10 mouse cellular contexts compared by ENCODE assay signal in the genomic region with DNA sequence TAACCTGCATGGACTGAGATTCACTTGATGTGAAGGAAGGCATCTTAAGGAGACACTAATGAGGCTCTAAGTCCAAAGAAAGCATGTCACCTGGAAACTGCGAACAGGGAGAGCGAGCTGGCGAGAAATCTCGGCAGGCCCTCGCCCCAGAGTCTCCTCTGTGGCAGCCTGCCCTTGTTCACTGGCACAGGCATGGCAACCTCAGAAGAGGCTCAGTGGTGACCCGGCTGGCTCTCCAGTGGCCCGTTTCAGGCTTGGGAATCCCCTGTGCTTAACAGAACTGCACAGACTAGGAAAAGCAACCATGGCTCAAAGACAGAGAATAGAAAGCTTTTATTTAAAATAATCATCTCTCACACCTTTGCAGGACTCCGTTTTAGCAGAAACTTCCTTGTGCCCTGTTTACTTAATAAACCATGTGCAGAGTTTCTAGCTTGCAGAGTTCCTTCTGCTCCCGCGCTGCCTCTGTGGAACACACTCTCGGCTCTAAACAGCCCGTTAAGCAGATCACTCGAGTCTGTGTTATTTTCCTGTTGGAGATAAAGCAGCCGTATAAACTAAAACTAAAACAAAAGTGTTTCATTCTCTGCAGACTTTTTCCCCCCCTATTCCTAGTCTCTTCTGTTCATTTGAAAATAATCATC.
DNase-seq lines count a peak whose midpoint lies in the region; ATAC-seq lines count a peak whose summit lies in the region.
"Had no signal": no experiment of that assay in that cellular context is flagged by ENCODE, and none has a peak within 500 bp of the region (broad histone marks: within the 10 kb centered on the region; RNA-seq: fewer than 3 reads in every experiment).

No protein-coding gene starts in this region.

- no peaks in the 10 kb centered on the region for H3K9me3 ChIP-seq in midbrain, embryonic 12.5 days
- H3K9me3 ChIP-seq in intestine, embryonic 16.5 days (ENCODE audit: control insufficient read depth, low read length): no peaks in the 10 kb centered on the region
- H3K9me3 ChIP-seq: liver, embryonic 13.5 days had no signal

- 0 out of 2 replicates have a peak overlapping the region, but pooled peaks have one; percentile 7 for H3K4me3 ChIP-seq in midbrain, embryonic 12.5 days
- no peak overlapping the region for H3K4me3 ChIP-seq in intestine, embryonic 16.5 days (ENCODE audit: low read length)
- H3K4me3 ChIP-seq: liver, embryonic 13.5 days had no signal

- ATAC-seq in midbrain, embryonic 12.5 days (ENCODE audit: low FRiP score, low read depth): peak; percentile 10; the same call in 1 of the 2 replicates
- ATAC-seq in intestine, embryonic 16.5 days: no peak
- ATAC-seq in inflammation-experienced regulatory T-cells, adult 6 months: no peak
- ATAC-seq: intestine, postnatal 0 days had no signal

- intact Hi-C loops in gastrocnemius, postnatal 36 days (cut with DNase I): no loop called here

- peaks cover 32% of the 10 kb centered on the region for H3K4me1 ChIP-seq in midbrain, embryonic 12.5 days
- no peaks in the 10 kb centered on the region for H3K4me1 ChIP-seq in intestine, embryonic 16.5 days (ENCODE audit: control insufficient read depth, insufficient read depth, low read length)
- H3K4me1 ChIP-seq: liver, embryonic 13.5 days had no signal

- H3K27me3 ChIP-seq in midbrain, embryonic 12.5 days: peaks cover 51% of the 10 kb centered on the region
- no peaks in the 10 kb centered on the region for H3K27me3 ChIP-seq in intestine, embryonic 16.5 days (replicated peaks; ENCODE audit: control insufficient read depth, insufficient read depth, low read length)
- H3K27me3 ChIP-seq: liver, embryonic 13.5 days had no signal

- WGBS in midbrain, embryonic 12.5 days: 26% methylated on average over 14 of the region's 14 CpGs
- 52% methylated on average over 14 of the region's 14 CpGs for WGBS in intestine, embryonic 16.5 days

- H3K4me2 ChIP-seq in midbrain, embryonic 12.5 days (replicated peaks): peak overlapping the region; percentile 45
- H3K4me2 ChIP-seq in intestine, embryonic 16.5 days (ENCODE audit: low read depth, low read length): no peak overlapping the region
- H3K4me2 ChIP-seq: liver, embryonic 13.5 days had no signal

- peak overlapping the region; percentile 70 for H3K27ac ChIP-seq in midbrain, embryonic 12.5 days (replicated peaks)
- H3K27ac ChIP-seq in intestine, embryonic 16.5 days (ENCODE audit: low read length): no peak overlapping the region
- H3K27ac ChIP-seq: liver, embryonic 13.5 days had no signal

- peak; percentile 10 for DNase-seq in gastrocnemius, postnatal 10 days
- no peak for DNase-seq in gastrocnemius, postnatal 36 days
- peak; percentile 42 for DNase-seq in testis, postnatal 10 days (ENCODE audit: low spot score)
- DNase-seq in testis, postnatal 14 days (ENCODE audit: low spot score): no peak
- DNase-seq in spleen, postnatal 10 days (ENCODE audit: low spot score in 2 of 2): no peak
- DNase-seq: liver, embryonic 13.5 days had no signal

- no peak overlapping the region for H3K9ac ChIP-seq in midbrain, embryonic 12.5 days (replicated peaks)
- H3K9ac ChIP-seq in intestine, embryonic 16.5 days (ENCODE audit: low read depth, low read length): no peak overlapping the region
- H3K9ac ChIP-seq: liver, embryonic 13.5 days had no signal

- no peaks in the 10 kb centered on the region for H3K36me3 ChIP-seq in midbrain, embryonic 12.5 days
- H3K36me3 ChIP-seq in intestine, embryonic 16.5 days (ENCODE audit: control insufficient read depth, insufficient read depth, low read length): no peaks in the 10 kb centered on the region
- H3K36me3 ChIP-seq: liver, embryonic 13.5 days had no signal

Comparison
In these comparisons a context has a peak if more than half of its experiments do, and no peak if none do; other contexts are left out.
1. DNase-seq: peak in gastrocnemius, postnatal 10 days (single experiment) and testis, postnatal 10 days (single experiment); none in gastrocnemius, postnatal 36 days (0 of 2), testis, postnatal 14 days (single experiment) and spleen, postnatal 10 days (0 of 2).